Mouse (Mus musculus): ENCODE results near the gene Arhgap8. TPM values are rescaled to one million over a fixed set of nuclear protein-coding genes. Genes with fewer than 3 reads are reported as not detected.

Arhgap8 gene
- total and polyA plus RNA-seq, 3 experiments, result not detected

DNA sequence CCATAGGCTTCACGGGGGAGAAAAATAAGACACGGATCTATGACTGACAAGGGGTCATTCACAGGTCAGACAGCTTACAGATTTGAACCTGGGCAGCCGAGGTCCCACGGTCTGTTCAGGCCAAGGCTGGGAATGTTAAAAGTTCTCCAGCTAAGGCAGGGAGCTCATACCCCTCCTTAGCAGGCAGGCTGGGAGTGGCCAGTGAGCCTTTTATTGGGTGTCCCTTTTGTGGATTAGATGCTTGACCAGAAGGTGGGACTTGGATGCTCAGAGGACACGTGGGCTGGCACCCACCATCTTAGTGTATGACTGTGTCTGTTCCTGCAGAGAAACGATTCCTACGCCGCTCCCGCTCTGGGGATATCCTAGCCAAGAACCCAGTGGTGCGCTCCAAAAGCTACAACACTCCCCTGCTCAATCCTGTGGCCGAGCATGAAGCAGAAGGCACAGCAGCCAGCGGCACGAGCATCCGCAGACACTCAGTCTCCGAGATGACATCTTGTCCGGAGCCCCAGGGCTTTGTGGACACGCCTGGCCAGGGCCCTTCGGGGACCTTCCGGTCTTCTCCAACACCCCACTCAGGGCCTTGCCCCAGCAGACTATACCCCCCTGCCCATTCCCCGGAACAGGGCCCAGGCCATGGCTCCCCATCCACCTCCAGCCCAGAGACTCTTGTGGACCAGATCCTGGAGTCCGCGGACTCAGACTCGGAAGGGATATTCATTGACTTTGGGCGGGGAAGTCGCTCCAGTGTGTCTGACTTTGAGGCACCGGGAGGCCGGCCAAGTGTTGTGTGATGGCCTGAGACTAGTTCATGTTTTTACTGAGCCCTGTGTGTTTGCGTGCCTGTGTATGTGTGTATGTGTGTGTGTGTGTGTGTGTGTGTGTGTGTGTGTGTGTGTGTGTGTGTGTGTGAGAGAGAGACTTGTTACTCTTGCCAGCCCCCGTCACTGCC lies 17.2 kb upstream of the Arhgap8 start:
- Histone ChIP-seq H3K4me3 (ENCODE audit: control insufficient read depth in 1 of 2, insufficient read depth in 1 of 2, low read depth in 2 of 2, low read length in 2 of 2) (no peak overlapping the region), H3K36me3 (ENCODE audit: control insufficient read depth in 1 of 2, insufficient read depth in 2 of 2, low read length in 2 of 2) (no peaks in the 10 kb centered on the region), H3K27me3 (ENCODE audit: control insufficient read depth in 1 of 2, insufficient read depth in 2 of 2, low read length in 2 of 2) (no peaks in the 10 kb centered on the region), H3K9ac (ENCODE audit: control insufficient read depth, low read depth, low read length, poor library complexity, severe bottlenecking) (no peak overlapping the region), H3K79me2 (ENCODE audit: control insufficient read depth, insufficient read depth, low read length, poor library complexity) (no peaks in the 10 kb centered on the region), H3K4me1 (ENCODE audit: control insufficient read depth in 1 of 2, insufficient read depth in 2 of 2, low read length in 2 of 2) (no peaks in the 10 kb centered on the region), H3K9me3 (replicated peaks; ENCODE audit: insufficient read depth, low read length) (no peaks in the 10 kb centered on the region), H3K27ac (ENCODE audit: control insufficient read depth, low read depth, low read length) (no peak overlapping the region)
- no peak for DNase-seq (ENCODE audit: low read depth, low spot score)
- TF ChIP-seq MEF2A (IDR thresholded peaks at IDR 0.05; ENCODE audit: extremely low read depth, insufficient replicate concordance, low read depth, low read length, poor library complexity, severe bottlenecking), result no peak
- TF ChIP-seq CTCF (IDR thresholded peaks at IDR 0.05 in 2 of 3, conservative IDR thresholded peaks at IDR 0.05 in 1 of 3; ENCODE audit: control insufficient read depth in 1 of 3, insufficient read depth in 1 of 3, low read depth in 2 of 3, low read length in 3 of 3, poor library complexity in 1 of 3, severe bottlenecking in 1 of 3), result no peak
- TF ChIP-seq MAZ (IDR thresholded peaks at IDR 0.05; ENCODE audit: low read depth, low read length), result no peak

DNA sequence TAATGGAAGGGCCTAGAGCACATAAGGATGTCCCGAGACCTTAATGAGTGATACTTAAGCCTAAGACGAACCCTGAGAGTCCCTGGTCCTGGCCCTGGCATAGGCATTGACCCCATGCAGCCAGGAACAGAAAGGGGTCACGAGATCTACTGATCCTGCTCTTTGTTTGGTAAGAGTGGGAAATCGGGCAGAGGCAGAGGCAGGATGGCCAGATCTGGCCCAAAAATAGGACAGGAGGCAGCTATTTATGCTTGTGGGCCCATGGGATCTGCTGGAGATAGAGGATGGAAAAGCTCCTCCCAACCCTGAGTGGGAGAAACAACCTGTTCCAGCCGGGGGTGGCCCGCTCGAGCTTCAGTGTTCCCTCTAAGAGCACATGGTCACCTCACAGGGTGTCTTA lies 15.9 kb upstream of the Arhgap8 start:
- Histone ChIP-seq H3K79me2 (ENCODE audit: control insufficient read depth, insufficient read depth, low read length, poor library complexity) (no peaks in the 10 kb centered on the region), H3K4me3 (ENCODE audit: control insufficient read depth in 1 of 2, insufficient read depth in 1 of 2, low read depth in 2 of 2, low read length in 2 of 2) (no peak overlapping the region), H3K9ac (ENCODE audit: control insufficient read depth, low read depth, low read length, poor library complexity, severe bottlenecking) (no peak overlapping the region), H3K4me1 (ENCODE audit: control insufficient read depth in 1 of 2, insufficient read depth in 2 of 2, low read length in 2 of 2) (no peaks in the 10 kb centered on the region), H3K27me3 (ENCODE audit: control insufficient read depth in 1 of 2, insufficient read depth in 2 of 2, low read length in 2 of 2) (no peaks in the 10 kb centered on the region), H3K27ac (ENCODE audit: control insufficient read depth, low read depth, low read length) (no peak overlapping the region), H3K9me3 (replicated peaks; ENCODE audit: insufficient read depth, low read length) (no peaks in the 10 kb centered on the region), H3K36me3 (ENCODE audit: control insufficient read depth in 1 of 2, insufficient read depth in 2 of 2, low read length in 2 of 2) (no peaks in the 10 kb centered on the region)
- DNase-seq (ENCODE audit: low read depth, low spot score), result no peak
- TF ChIP-seq MYB (IDR thresholded peaks at IDR 0.05; ENCODE audit: low read depth, low read length) (no peak), BHLHE40 (IDR thresholded peaks at IDR 0.05; ENCODE audit: borderline replicate concordance, low read depth, low read length) (no peak), E2F4 (IDR thresholded peaks at IDR 0.05; ENCODE audit: borderline replicate concordance, low read depth, low read length) (no peak), CTCF (IDR thresholded peaks at IDR 0.05 in 2 of 3, conservative IDR thresholded peaks at IDR 0.05 in 1 of 3; ENCODE audit: control insufficient read depth in 1 of 3, insufficient read depth in 1 of 3, low read depth in 2 of 3, low read length in 3 of 3, poor library complexity in 1 of 3, severe bottlenecking in 1 of 3) (no peak), ZMIZ1 (IDR thresholded peaks at IDR 0.05; ENCODE audit: low read depth, low read length) (no peak), CHD1 (IDR thresholded peaks at IDR 0.05; ENCODE audit: low read depth, low read length) (no peak), NRF1 (IDR thresholded peaks at IDR 0.05; ENCODE audit: insufficient read depth, low read depth, low read length, poor library complexity, severe bottlenecking) (no peak), GATA1 (IDR thresholded peaks at IDR 0.05; ENCODE audit: low read depth, low read length) (no peak), MAFK (IDR thresholded peaks at IDR 0.05; ENCODE audit: borderline replicate concordance, low read depth, low read length) (no peak), CHD2 (IDR thresholded peaks at IDR 0.05; ENCODE audit: low read length) (no peak), EP300 (IDR thresholded peaks at IDR 0.05; ENCODE audit: low read depth in 1 of 2, low read length in 2 of 2) (no peak), ZC3H11A (IDR thresholded peaks at IDR 0.05; ENCODE audit: low read depth, low read length) (no peak), SIN3A (IDR thresholded peaks at IDR 0.05; ENCODE audit: low read length) (no peak), ELF1 (IDR thresholded peaks at IDR 0.05; ENCODE audit: low read depth, low read length) (no peak)

All from MEL (cell line).